Comparison of ENCODE assay signal across 8 mouse cellular contexts in the genomic region with DNA sequence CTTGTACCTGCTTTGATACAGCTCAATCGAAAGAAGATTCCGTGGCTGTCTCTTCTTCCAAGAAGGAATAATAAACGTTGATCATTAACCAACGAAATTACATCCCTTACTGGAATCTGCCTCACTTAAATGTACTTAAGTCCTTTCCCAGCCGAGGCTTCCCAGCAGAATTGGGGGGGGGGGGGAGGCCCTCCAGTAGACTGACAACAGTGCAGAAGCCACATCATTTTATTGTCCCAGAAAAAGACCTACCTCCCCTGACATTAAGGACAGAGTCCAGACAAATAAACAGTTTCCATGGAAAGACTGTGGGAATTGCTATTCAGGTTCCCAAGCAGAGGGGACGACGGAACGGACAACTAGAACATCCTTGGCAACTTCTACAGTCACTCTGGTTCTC. TPM values are rescaled to one million over a fixed set of nuclear protein-coding genes. Genes with fewer than 3 reads are reported as not detected.
DNase-seq lines count a peak whose midpoint lies in the region; ATAC-seq and TF ChIP-seq lines count a peak whose summit lies in the region.

No protein-coding gene starts in this region.

- 24% methylated on average over 8 of the region's 8 CpGs for WGBS in heart, embryonic 11.5 days (ENCODE audit: insufficient replicate concordance)
- WGBS in bone marrow, adult 2 months: 65% methylated on average over 8 of the region's 8 CpGs
- 21% methylated on average over 8 of the region's 8 CpGs for WGBS in forebrain, postnatal 0 days
- 48% methylated on average over 8 of the region's 8 CpGs for WGBS in liver, embryonic 13.5 days (ENCODE audit: insufficient replicate concordance)

- H3K27ac ChIP-seq in heart, embryonic 11.5 days (ENCODE audit: low read depth, low read length): no peak overlapping the region
- H3K27ac ChIP-seq in bone marrow, adult 2 months (ENCODE audit: control insufficient read depth, insufficient read depth, low read depth, low read length, poor library complexity): no peak overlapping the region
- H3K27ac ChIP-seq in forebrain, postnatal 0 days (ENCODE audit: low read depth, low read length): no peak overlapping the region
- peak overlapping the region; percentile 76; the same call in 1 of the 2 replicates for H3K27ac ChIP-seq in liver, embryonic 13.5 days

- H3K4me3 ChIP-seq in heart, embryonic 11.5 days (ENCODE audit: low read depth, low read length): peak overlapping the region; percentile 65; the same call in 1 of the 2 replicates
- peak overlapping the region; percentile 71 for H3K4me3 ChIP-seq in bone marrow, adult 2 months (replicated peaks; ENCODE audit: control insufficient read depth, low read depth, low read length)
- peak overlapping the region; percentile 51; the same call in 1 of the 2 replicates for H3K4me3 ChIP-seq in forebrain, postnatal 0 days (ENCODE audit: low read depth, low read length)
- H3K4me3 ChIP-seq in liver, embryonic 13.5 days (replicated peaks): peak overlapping the region; percentile 87

- DNase-seq in heart, adult 11 months: no peak
- no peak for DNase-seq in forebrain, postnatal 0 days
- no peak for DNase-seq in liver, embryonic 13.5 days
- no peak for DNase-seq in cerebellum, adult 9-10 months
- DNase-seq in left cerebral cortex, adult 18-20 months (ENCODE audit: low spot score in 2 of 2): no peak
- no peak for DNase-seq in spleen, postnatal 14 days (ENCODE audit: low spot score in 2 of 2)

- no peak for TF ChIP-seq POLR2A in bone marrow, adult 2 months (IDR thresholded peaks at IDR 0.05; ENCODE audit: borderline replicate concordance, control insufficient read depth, low read depth, low read length)

- H3K4me2 ChIP-seq in heart, embryonic 11.5 days: peak overlapping the region; percentile 98
- H3K4me2 ChIP-seq in forebrain, postnatal 0 days (ENCODE audit: low read depth): peak overlapping the region; percentile 98; the same call in 1 of the 2 replicates
- peak overlapping the region; percentile 91 for H3K4me2 ChIP-seq in liver, embryonic 13.5 days

- H3K4me1 ChIP-seq in heart, embryonic 11.5 days (ENCODE audit: control insufficient read depth, insufficient read depth, low read length): peaks cover 9% of the 10 kb centered on the region; the same call in 1 of the 2 replicates
- H3K4me1 ChIP-seq in bone marrow, adult 2 months (ENCODE audit: control insufficient read depth, insufficient read depth, low read length): peaks cover 3% of the 10 kb centered on the region; the same call in 1 of the 2 replicates
- H3K4me1 ChIP-seq in forebrain, postnatal 0 days (ENCODE audit: insufficient read depth): 0 out of 2 replicates have a peak, but pooled peaks cover 5% of the 10 kb centered on the region
- peaks cover 40% of the 10 kb centered on the region for H3K4me1 ChIP-seq in liver, embryonic 13.5 days (replicated peaks)

- no peak for ATAC-seq in heart, embryonic 11.5 days (replicated peaks; ENCODE audit: insufficient number of reproducible peaks, low FRiP score, low TSS enrichment)
- no peak for ATAC-seq in forebrain, postnatal 0 days
- no peak for ATAC-seq in liver, embryonic 13.5 days (ENCODE audit: low read depth)

- no peaks in the 10 kb centered on the region for H3K36me3 ChIP-seq in heart, embryonic 11.5 days (ENCODE audit: control insufficient read depth, insufficient read depth, low read length)
- H3K36me3 ChIP-seq in forebrain, postnatal 0 days (ENCODE audit: insufficient read depth): no peaks in the 10 kb centered on the region
- peaks cover under 1% of the 10 kb centered on the region; the same call in 1 of the 2 replicates for H3K36me3 ChIP-seq in liver, embryonic 13.5 days

- H3K27me3 ChIP-seq in heart, embryonic 11.5 days (ENCODE audit: control insufficient read depth, insufficient read depth, low read length): peaks cover 20% of the 10 kb centered on the region
- H3K27me3 ChIP-seq in forebrain, postnatal 0 days (ENCODE audit: insufficient read depth, low read length): peaks cover 15% of the 10 kb centered on the region
- H3K27me3 ChIP-seq in liver, embryonic 13.5 days: 0 out of 2 replicates have a peak, but pooled peaks cover 7% of the 10 kb centered on the region

- no peak overlapping the region for H3K9ac ChIP-seq in heart, embryonic 11.5 days (ENCODE audit: low read depth, low read length)
- H3K9ac ChIP-seq in forebrain, postnatal 0 days: no peak overlapping the region
- peak overlapping the region; percentile 93; the same call in 1 of the 2 replicates for H3K9ac ChIP-seq in liver, embryonic 13.5 days

- no peaks in the 10 kb centered on the region for H3K9me3 ChIP-seq in heart, embryonic 11.5 days (replicated peaks; ENCODE audit: control insufficient read depth, low read length)
- no peaks in the 10 kb centered on the region for H3K9me3 ChIP-seq in forebrain, postnatal 0 days (ENCODE audit: low read length)
- no peaks in the 10 kb centered on the region for H3K9me3 ChIP-seq in liver, embryonic 13.5 days (replicated peaks)

- no peak for TF ChIP-seq CTCF in bone marrow, adult 2 months (IDR thresholded peaks at IDR 0.05; ENCODE audit: control insufficient read depth, insufficient read depth, low read length)
- TF ChIP-seq CTCF in forebrain, postnatal 0 days (IDR thresholded peaks at IDR 0.05; ENCODE audit: low read depth): no peak

RNA-seq across cellular contexts. Expression of a gene that starts 0.7 kb away (rescaled TPM):
- polyA plus RNA-seq in heart, embryonic 11.5 days (2014; fragmentation: Nextera tagmentation; extraction: Ambion mirVana): 3.3 and 3.4 TPM in 2 replicates
- 32.1 and 38.2 TPM in 2 replicates for polyA plus RNA-seq in bone marrow, adult 2 months (2011; ENCODE audit: insufficient read depth, insufficient read length, low replicate concordance, missing spikeins)
- 2.4 and 4.2 TPM in 2 replicates for total RNA-seq in forebrain, postnatal 0 days (2014; rRNA removed)
- 2.6 and 2.7 TPM in 2 replicates for polyA plus RNA-seq in forebrain, postnatal 0 days (2015; fragmentation: Nextera tagmentation; extraction: Ambion mirVana)
- 14.2 and 15.6 TPM in 2 replicates for polyA plus RNA-seq in liver, embryonic 13.5 days (2015; fragmentation: Nextera tagmentation; extraction: Ambion mirVana)
- 1 to 10 TPM; 7.6 to 8.6 TPM for total RNA-seq in left cerebral cortex, adult 18-20 months (2021)

RNA-seq across cellular contexts. Expression of a gene that starts 8.6 kb away (rescaled TPM):
- 0.72 and 1.2 TPM in 2 replicates for polyA plus RNA-seq in heart, embryonic 11.5 days (2014; fragmentation: Nextera tagmentation; extraction: Ambion mirVana)
- 1.8 and 5.5 TPM in 2 replicates for polyA plus RNA-seq in bone marrow, adult 2 months (2011; ENCODE audit: insufficient read depth, insufficient read length, low replicate concordance, missing spikeins)
- total RNA-seq in forebrain, postnatal 0 days (2014; rRNA removed): 1.3 and 3.5 TPM in 2 replicates
- polyA plus RNA-seq in forebrain, postnatal 0 days (2015; fragmentation: Nextera tagmentation; extraction: Ambion mirVana): 0.30 and 0.39 TPM in 2 replicates
- polyA plus RNA-seq in liver, embryonic 13.5 days (2015; fragmentation: Nextera tagmentation; extraction: Ambion mirVana): 0.54 and 0.58 TPM in 2 replicates
- total RNA-seq in left cerebral cortex, adult 18-20 months (2021): 1 to 10 TPM; 5.8 to 6.1 TPM

RNA-seq across cellular contexts. Expression of a gene that starts 48.4 kb away (rescaled TPM):
- polyA plus RNA-seq in heart, embryonic 11.5 days (2014; fragmentation: Nextera tagmentation; extraction: Ambion mirVana): 32.0 and 34.5 TPM in 2 replicates
- 22.2 and 50.8 TPM in 2 replicates for polyA plus RNA-seq in bone marrow, adult 2 months (2011; ENCODE audit: insufficient read depth, insufficient read length, low replicate concordance, missing spikeins)
- 119 and 124 TPM in 2 replicates for total RNA-seq in forebrain, postnatal 0 days (2014; rRNA removed)
- polyA plus RNA-seq in forebrain, postnatal 0 days (2015; fragmentation: Nextera tagmentation; extraction: Ambion mirVana): 44.7 and 68.0 TPM in 2 replicates
- 19.7 and 25.7 TPM in 2 replicates for polyA plus RNA-seq in liver, embryonic 13.5 days (2015; fragmentation: Nextera tagmentation; extraction: Ambion mirVana)
- 10 to 100 TPM; 82.3 to 82.5 TPM for total RNA-seq in left cerebral cortex, adult 18-20 months (2021)
